Mouse (Mus musculus) mouse embryonic stem cell (cell line): Measurements from ENCODE around the gene Olfr1367.

Experiments
- in situ Hi-C, 2 experiments: fragments of 300-500 bp; cut with MboI; formaldehyde crosslinking; loops; 1 replicate in 1 of 2; 3 replicates in 1 of 2; pipeline ENCODE4 v1.14.3; 2019 to 2020; ENCODE audit warnings: low sequenced_read_pairs in 2 of 2, low pct_unique_long_range_greater_than_20kb in 1 of 2, mixed read lengths in 1 of 2; ENCODE audit not compliant: unreplicated experiment in 1 of 2

The Olfr1367 gene

DNA sequence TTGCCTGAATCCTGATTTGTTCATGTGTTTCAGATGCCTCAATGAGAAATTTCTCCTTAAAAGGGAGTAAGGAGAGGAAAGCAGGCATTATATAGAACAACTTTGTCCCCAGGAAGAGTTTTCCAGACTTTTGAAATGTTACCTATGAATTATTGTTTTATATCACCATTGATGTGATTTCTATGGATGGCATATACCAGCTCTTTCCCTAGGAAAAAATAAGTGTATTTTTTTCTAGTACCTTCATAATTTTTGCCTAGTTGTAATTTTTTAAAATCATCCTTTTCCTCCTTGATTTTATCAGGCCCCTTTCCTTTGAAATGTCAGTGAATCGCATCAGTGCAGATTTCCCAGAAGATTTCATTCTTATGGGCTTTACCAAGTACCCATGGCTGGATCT lies at the start of gene Olfr1367:
TSS of gene Olfr1367 (plus strand) at position 301 of the 400 bp plus-strand sequence.
- in situ Hi-C loops: no loop called here

DNA sequence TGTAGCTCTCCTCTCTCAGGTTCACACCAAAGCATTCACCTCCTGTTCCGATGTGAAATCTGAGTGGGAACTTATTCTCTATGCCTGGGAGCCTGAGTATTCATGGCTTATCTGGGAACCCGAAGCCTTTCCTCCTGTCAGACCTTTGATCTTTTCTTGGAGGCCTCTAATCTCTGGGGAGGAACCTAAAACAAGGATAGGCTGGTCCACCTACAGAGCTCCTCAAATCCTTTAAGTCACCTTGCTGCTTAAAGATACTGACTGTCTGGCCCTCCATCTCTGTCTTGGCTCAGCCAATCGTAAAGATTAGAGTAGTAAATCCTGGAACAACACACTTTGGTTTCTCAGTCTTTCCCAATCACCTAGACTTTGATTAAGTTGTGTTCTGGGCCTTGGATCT lies 48.2 kb upstream of the Olfr1367 start:
- in situ Hi-C loops: no loop called here

DNA sequence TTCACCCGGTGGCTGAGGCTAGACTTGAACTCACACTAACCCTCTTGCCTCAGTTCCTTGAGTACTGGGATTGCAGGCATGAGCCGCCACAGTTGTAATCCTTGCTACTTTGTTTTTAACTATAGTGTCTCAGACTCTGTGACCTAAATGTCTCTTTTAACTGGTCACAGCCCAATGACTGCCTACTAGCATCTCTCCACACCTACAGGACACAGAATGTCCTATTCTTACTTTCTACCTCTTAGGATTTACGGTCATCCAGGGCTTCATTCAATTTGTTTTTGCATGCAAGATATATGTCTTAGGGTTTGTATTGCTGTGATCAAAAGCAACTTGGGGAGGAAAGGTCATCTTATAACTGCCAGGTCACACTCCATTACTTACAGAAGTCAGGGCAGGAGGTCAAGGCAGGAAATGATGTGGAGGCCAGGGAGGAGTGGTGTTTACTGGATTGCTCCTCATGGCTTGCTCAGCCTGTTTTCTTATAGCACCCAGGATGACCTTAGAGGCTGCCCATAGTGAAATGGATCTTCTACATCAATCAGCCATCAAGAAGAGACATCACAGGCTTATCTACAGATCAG lies 42.1 kb upstream of the Olfr1367 start:
- in situ Hi-C loops: no loop called here

DNA sequence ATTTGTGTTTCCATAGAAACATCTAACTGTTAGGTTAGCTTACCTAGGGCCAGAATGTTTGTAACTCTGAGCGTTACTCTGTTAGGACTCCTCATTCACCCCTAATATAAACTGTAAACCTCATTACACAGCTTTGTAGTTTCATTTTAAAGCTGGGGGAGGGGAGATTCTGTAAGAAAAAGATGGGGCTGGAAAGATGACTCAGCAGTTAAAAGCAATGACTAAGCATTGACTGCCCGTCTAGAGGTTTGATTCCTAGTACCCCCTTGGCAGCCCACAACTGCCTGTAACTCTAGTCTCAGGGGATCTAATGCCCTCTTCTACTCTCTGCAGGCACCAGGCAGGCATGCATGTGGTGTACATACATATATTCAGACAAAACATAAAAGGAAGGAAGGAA lies 36.9 kb upstream of the Olfr1367 start:
- in situ Hi-C loops: no loop called here

DNA sequence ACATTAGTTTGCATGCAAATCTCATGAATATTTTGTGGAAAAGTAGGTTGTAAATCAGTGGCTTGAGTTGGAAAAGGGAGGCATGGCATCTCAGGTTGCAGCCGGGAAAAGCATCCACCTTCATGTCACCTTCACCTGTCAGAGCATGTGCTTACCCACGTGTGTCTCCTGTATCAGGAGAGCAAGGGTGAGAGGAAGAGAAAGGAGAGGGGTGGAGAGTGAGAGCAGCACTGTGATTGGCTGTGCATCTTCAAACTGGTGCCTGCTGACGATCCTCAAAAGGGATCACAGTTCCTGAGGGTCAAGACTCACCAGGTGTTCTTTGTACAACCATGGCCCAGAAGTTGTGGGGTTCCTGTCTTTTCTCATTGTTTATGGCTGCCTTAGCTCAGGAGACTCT lies 34.8 kb upstream of the Olfr1367 start, which contains the start of gene Gpx6:
TSS of gene Gpx6 (plus strand) at position 200 of the 400 bp plus-strand sequence.
- in situ Hi-C loops: no loop called here

DNA sequence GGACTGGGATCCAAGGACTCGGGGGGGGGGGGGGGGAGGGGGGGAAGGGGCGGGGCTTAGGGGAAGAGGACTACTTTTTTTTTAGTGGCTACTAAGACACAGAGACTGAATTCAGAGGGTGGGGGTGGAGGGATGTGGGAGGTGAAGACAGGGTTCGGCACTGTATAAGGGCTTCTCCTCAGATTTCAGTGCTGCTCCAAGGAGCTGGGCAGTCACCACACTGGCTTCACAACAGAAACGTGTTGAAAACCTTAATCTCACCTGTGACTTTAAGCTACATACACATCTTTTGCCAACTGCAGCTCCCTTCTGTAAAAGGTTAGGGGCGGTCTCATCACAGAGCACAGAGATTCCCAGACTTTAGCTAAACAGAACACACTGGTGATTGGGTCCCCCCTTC lies 33.9 kb upstream of the Olfr1367 start:
- in situ Hi-C loops: no loop called here

DNA sequence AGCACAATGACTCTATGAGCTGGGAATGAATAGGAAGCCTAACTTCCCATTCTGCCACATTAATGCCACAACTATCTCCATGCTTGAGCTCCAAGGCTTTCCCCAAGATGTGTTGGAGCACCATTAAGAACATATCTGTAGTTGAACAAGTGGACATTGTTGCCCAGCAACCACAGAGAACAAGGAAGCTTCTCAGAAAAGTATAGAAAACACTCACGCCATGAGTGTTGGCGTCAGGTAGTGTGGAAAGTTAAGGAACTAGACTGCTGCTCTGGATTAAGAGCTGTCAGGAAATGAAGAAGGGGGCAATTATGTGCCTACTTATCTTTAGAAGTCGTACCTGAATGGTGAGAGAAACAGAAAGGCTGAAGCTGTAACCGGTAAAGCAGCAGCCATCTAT lies 32.8 kb upstream of the Olfr1367 start:
- in situ Hi-C loops: no loop called here

DNA sequence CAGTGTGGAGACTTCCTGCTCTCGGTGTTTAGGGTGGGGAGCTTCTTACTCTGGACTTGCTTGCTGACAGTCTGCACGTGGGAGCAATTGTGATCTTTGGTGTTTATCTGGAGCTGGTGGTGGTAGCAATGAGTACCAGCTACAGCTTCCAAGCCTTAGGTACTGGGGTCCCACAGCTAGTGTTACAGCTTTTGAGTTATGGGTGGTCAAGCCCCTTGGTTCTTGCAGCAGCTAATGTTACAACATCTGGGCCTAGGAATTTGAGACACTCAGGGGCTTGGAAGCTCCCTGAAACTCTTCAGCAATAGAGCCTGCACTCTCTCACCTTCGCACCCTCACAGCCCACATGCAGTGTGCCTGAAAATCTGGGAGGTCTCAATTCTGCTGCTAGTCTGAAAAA lies 26.4 kb upstream of the Olfr1367 start:
- in situ Hi-C loops: loop anchor here (5.0 to 10.0 kb wide), 4 partner anchors 45 to 153 kb away; partner anchors contain the start of gene Trim27 (in 1 of the 2)

DNA sequence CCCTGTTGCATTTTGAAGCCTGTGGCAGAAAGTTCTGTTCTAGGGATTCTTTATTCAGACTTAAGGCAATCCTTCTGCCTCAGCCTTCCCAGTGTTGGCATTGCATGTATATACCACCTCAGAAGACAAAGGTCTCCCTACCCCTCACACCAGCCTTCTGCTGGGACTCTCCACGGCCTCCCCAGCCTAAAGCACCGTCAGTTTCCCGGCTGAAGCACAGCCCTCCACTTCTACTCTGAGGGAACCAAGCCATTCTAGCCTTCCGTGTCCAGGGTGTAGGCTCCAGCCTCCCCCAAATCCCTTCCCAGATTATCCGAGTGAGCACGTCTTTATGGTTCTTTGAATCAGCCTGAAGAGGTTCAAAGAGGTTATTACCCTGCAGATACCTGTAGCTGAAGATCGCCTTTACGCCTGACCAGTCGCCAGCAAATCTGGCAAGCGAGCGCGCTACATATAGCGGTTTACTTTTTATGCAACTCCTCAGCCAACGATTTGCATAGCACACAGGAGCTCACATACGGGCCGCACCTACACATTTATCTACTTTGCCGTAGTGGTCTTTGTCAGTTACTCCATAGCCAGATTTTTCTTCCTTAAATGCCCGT lies 24.7 kb upstream of the Olfr1367 start:
- in situ Hi-C loops: loop anchor here (5.0 to 10.0 kb wide), 4 partner anchors 47 to 155 kb away; partner anchors contain the start of gene Trim27 (in 1 of the 2)

DNA sequence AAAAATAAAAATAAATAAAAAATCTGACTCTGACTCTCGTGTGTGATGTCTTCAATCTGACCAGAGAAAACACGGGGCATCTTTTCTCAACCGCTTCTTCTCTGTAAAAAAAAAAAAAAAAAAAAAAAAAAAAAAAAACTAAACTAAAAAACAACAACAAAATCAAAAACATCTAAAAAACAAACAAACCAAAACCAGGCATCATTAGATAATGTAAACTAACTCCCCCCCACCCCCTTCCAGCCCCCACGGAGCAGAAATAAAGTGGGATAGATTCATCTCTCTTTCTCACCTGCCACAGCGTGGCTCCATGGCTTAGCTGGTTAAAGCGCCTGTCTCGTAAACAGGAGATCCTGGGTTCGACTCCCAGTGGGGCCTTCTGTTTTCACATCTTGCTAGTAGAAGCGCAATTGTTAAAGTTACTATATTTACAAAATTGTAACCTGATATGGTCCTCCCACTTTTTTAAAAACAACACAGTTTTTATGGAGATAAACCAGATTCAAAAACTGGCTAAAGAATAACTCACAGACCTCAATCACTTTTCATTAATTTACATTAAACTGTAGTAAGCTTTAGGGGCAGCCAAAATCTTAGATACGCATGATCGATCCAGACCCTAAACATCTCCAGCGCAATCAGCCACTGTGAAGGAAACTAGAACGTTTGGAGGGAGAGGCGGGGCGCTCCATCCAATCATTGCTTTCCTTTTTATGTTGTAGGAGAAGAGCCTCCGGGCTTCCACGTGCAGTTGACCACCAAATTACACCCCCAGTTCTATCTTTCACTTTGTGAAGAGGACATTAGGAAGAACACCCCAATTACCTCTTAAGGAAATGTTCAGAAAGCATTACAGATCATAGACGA lies 24.0 kb upstream of the Olfr1367 start:
- in situ Hi-C loops: loop anchor here (5.0 to 10.0 kb wide), 4 partner anchors 48 to 155 kb away; partner anchors contain the start of gene Trim27 (in 1 of the 2)

DNA sequence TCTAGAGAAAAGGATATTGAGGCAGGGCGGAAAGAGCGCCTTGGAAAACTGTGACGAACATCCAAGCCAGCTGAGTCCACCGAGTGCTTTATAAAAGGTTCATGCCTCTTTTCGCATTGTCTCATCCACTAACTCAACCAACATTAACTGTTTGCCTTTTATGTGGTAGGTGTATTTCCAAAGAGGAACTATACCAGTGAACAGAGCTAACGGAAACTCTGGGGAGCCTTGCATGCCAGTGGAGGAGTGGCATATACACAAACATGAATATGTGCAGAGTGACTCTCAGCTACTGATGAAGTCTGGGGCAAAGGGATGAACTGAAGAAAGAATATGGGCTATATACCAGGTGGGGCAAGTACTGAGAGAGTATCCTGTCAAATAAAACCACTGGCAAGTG lies 23.3 kb upstream of the Olfr1367 start:
- in situ Hi-C loops: loop anchor here (5.0 to 10.0 kb wide), 4 partner anchors 49 to 156 kb away; partner anchors contain the start of gene Trim27 (in 1 of the 2)

DNA sequence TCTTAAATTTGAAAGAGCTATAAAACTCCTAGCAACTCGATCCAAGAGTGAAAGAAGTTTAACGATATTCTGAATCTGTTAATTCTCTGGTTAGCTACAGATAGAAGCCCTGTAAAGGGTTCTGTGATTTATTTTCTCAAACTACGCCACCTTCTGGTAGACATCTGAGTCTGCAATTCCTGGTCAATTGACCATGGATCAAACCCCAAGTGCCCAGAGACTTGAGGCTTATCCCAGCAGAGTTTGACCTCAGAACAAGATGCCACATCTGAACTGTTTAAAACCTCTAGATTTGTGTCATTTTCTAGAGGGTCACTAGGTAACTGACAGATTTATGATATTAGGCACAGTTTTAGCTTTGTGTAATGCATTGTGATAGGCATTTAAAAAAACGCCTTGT lies 20.5 kb upstream of the Olfr1367 start:
- in situ Hi-C loops: loop anchor here in 1 of 2 experiments (5.0 to 10.0 kb wide), 3 partner anchors 51 to 151 kb away; partner anchors contain the start of gene Trim27

DNA sequence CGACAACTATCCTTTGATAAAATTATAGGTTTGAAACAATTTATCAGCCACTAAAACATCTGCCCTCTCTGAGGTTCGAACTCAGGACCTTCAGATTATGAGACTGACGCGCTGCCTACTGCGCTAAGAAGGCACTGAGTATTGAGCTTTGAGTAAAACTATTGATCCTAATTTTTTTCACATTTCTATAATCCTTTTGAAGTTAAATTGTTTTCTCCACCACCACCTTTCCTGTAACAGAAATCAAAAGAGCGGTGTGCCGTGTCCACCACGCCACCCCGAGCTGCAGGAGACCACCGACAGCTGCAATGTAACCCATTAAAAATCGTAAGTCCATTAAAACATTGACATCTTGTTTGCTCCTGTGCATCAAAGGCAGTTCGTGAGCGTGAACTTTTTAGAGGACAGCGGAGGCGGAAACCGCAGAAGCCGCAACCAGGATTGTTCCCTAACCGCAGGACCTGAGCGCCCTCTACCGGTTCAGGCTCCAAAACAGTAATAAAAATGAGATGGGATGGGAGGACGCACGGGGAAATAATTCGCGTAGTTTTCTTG lies 20.0 kb upstream of the Olfr1367 start:
- in situ Hi-C loops: loop anchor here in 1 of 2 experiments (5.0 to 10.0 kb wide), 3 partner anchors 52 to 152 kb away; partner anchors contain the start of gene Trim27

DNA sequence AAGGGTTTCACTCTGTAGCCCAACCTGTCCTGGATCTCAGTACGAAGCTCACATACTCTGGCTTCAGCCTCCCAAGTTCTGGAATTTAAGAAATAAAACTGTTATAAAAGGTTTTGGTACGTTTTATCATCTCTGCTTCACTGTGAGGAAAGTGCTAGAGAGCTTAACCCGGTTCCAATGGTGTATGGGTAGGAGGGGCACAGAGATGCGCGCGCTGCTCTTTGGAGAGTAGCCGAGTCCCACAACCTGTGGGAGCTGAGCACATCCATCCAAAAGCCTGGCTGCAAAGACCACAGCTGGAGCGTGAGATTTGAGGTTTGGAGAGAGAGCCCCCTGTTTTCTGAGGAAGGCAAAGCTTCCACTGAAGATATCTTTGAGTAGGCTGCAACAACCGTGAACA lies 19.3 kb upstream of the Olfr1367 start:
- in situ Hi-C loops: loop anchor here in 1 of 2 experiments (5.0 to 10.0 kb wide), 3 partner anchors 53 to 153 kb away; partner anchors contain the start of gene Trim27

DNA sequence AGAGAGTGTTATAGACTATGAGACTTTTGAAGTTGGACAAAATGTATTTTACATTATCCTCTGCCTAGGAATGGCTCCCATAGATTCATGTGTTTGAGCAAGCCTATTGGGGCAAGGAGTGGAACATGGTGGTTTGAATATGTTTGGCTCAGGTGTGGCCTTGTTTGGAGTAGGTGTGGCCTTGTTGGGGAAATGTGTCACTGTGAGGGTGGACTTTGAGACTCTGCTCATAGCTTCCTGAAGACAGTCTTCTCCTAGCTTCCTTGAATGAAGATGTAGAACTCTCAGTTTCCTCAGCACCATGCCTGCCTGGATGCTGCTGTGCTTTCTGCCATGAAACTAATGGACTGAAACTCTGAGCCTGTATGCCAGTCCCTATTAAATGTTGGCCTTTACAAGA lies 3.9 kb downstream of the Olfr1367 start:
- in situ Hi-C loops: loop anchor here in 1 of 2 experiments (10.0 kb wide), 1 partner anchor 174 kb away; no protein-coding TSS in a partner anchor

DNA sequence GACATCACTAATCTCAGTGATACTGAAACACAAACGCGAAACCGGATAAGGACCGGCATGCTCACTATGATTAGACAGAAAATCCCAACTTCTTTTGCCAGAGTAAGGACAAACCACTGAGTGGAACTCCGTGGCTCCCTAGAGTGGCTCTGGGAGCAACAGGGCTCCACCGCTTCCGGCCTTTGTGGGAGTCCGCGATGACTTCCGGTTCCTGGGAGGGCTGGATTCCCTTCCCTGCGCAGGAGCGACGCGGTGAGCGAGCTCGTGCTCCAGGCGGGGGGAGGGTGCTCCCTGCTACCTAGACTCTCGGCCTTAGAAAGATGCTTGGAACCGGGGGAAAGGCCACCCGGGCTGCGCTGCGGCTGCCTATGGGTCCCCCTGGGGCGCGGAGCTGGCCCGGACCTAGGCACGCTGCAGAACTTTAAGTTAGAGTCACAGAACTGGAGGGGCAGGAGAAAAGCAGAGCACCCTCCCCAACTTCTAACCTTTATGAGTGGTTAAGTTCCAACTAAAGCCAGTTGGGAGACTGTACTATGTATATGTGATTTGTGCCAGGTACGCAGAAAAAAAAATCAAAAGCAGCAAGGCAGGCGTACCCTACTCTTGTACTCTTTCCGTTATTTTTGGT lies 16.0 kb downstream of the Olfr1367 start, which contains the start of gene Zscan12:
TSS of gene Zscan12 (plus strand) at position 200 of the 628 bp plus-strand sequence.
- in situ Hi-C loops: no loop called here

DNA sequence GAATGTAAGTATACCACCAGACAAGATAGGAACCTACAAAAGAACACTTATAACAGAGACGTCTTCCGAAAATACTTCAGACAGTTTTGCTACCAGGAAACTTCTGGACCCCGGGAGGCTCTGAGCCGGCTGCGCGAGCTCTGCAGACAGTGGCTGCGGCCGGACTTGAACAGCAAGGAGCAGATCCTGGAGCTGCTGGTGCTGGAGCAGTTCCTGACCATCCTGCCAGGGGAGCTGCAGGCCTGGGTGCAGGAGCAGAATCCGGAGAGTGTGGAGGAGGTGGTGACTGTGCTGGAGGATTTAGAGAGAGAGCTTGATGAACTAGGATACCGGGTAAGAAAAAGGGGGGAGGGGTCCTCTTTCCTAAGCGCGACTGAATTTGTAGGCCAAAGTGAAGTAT lies 17.0 kb downstream of the Olfr1367 start:
- in situ Hi-C loops: no loop called here

DNA sequence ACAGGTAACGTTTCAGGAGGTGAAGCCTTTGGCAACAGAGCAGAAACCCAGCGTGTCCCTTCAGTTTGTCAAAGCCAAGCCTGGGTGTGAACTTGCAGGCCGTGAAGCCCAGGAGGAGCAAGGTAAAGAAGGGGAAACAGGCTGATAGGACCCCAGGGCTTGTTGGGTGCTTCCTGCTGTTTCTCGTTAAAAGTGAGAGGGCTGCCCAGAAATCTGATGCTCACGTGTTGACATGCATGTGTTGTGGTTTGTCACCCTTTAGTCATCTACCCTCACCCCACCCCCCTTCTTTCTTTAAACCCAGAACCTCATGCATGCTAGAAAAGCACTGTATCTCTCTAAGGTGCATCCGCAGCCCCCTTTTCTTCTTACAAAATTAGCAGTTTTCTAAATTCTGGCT lies 19.9 kb downstream of the Olfr1367 start:
- in situ Hi-C loops: no loop called here
